Mouse (Mus musculus) testis, adult 2 months (tissue): ENCODE measurements around the gene Ptger2. TPM values are rescaled to one million over a fixed set of nuclear protein-coding genes. Genes with fewer than 3 reads are reported as not detected.

Experiments used
- H3K27ac ChIP-seq: fragments of 200-500 bp; 2 replicates; pipeline ENCODE4 v1.5.1; 2012; ENCODE audit warnings: low read depth, low read length; ENCODE audit not compliant: control insufficient read depth, insufficient read depth
- H3K27me3 ChIP-seq: fragments of 200-500 bp; 2 replicates; pipeline ENCODE4 v1.6.1; 2012; ENCODE audit warnings: mild to moderate bottlenecking, low read length, moderate library complexity; ENCODE audit not compliant: control insufficient read depth, insufficient read depth
- H3K36me3 ChIP-seq: fragments of 200-500 bp; 2 replicates; pipeline ENCODE4 v1.6.1; 2012; ENCODE audit warnings: mild to moderate bottlenecking, low read length; ENCODE audit not compliant: control insufficient read depth, insufficient read depth
- H3K4me1 ChIP-seq: fragments of 200-500 bp; 2 replicates; pipeline ENCODE4 v1.6.1; 2012; ENCODE audit warnings: low read length; ENCODE audit not compliant: control insufficient read depth, insufficient read depth
- H3K4me3 ChIP-seq: fragments of 200-500 bp; 2 replicates; pipeline ENCODE4 v1.5.1; 2012; ENCODE audit warnings: low read depth, mild to moderate bottlenecking, low read length, moderate library complexity, mixed read lengths; ENCODE audit not compliant: control insufficient read depth
- CTCF ChIP-seq: fragments of 200-500 bp; IDR thresholded peaks from 2 replicates; pipeline ENCODE4 v1.5.1; 2012; ENCODE audit warnings: low read depth, mild to moderate bottlenecking, inconsistent platforms, low read length, moderate library complexity; ENCODE audit not compliant: control insufficient read depth, insufficient read depth, insufficient replicate concordance
- POLR2A ChIP-seq: fragments of 200-500 bp; IDR thresholded peaks from 2 replicates; pipeline ENCODE4 v1.6.1; 2012; ENCODE audit warnings: low read depth, mild to moderate bottlenecking, inconsistent platforms, low read length, moderate library complexity; ENCODE audit not compliant: control insufficient read depth
- polyA plus RNA-seq: library from polyadenylated mRNA; depleted of rRNA; stranded (reverse); fragments of >200 nt; gene quantifications from 2 replicates; pipeline ENCODE4 v1.2.3, GENCODE M21; 2012

Ptger2 gene
- polyA plus RNA-seq, 1 experiment, result 0.25 TPM

GRCm38 (mm10) chr14:44988456-44989016 lies 541 bp downstream of the Ptger2 start:
- no peaks in the 10 kb centered on the region for H3K36me3 ChIP-seq
- H3K27me3 ChIP-seq, result no peaks in the 10 kb centered on the region
- H3K4me1 ChIP-seq, result peaks cover 8% of the 10 kb centered on the region
- peak overlapping the region; percentile 38 for H3K4me3 ChIP-seq
- TF ChIP-seq CTCF (no peak), POLR2A (no peak)
- no peak overlapping the region for H3K27ac ChIP-seq

GRCm38 (mm10) chr14:44989017-44989721 lies 1.2 kb downstream of the Ptger2 start:
- Histone ChIP-seq H3K27me3 (no peaks in the 10 kb centered on the region), H3K4me1 (peaks cover 8% of the 10 kb centered on the region), H3K27ac (no peak overlapping the region; the same call in 1 of the 2 replicates), H3K4me3 (peak overlapping the region; percentile 38), H3K36me3 (no peaks in the 10 kb centered on the region)
- TF ChIP-seq CTCF (no peak), POLR2A (no peak)

GRCm38 (mm10) chr14:44989751-44990150 lies 1.8 kb downstream of the Ptger2 start:
- H3K4me3 ChIP-seq, result peak overlapping the region; percentile 38
- H3K27ac ChIP-seq, result no peak overlapping the region
- H3K4me1 ChIP-seq, result peaks cover 8% of the 10 kb centered on the region
- TF ChIP-seq POLR2A (no peak), CTCF (no peak)
- H3K36me3 ChIP-seq, result no peaks in the 10 kb centered on the region
- no peaks in the 10 kb centered on the region for H3K27me3 ChIP-seq

- Histone ChIP-seq H3K27me3 (no peaks in the 10 kb centered on the region), H3K36me3 (no peaks in the 10 kb centered on the region), H3K27ac (no peak overlapping the region), H3K4me1 (peaks cover 5% of the 10 kb centered on the region), H3K4me3 (no peak overlapping the region)
- TF ChIP-seq POLR2A (no peak), CTCF (no peak)
These were observed 6.3 kb downstream of the Ptger2 start for GRCm38 (mm10) chr14:44994337-44994736.

- Histone ChIP-seq H3K4me3 (no peak overlapping the region), H3K36me3 (no peaks in the 10 kb centered on the region), H3K27ac (no peak overlapping the region), H3K4me1 (no peaks in the 10 kb centered on the region), H3K27me3 (no peaks in the 10 kb centered on the region)
- TF ChIP-seq CTCF, result no peak
- no peak for TF ChIP-seq POLR2A
These were observed 12.2 kb downstream of the Ptger2 start for GRCm38 (mm10) chr14:45000086-45000769.

- Histone ChIP-seq H3K36me3 (no peaks in the 10 kb centered on the region), H3K4me3 (no peak overlapping the region), H3K27ac (no peak overlapping the region), H3K27me3 (no peaks in the 10 kb centered on the region), H3K4me1 (no peaks in the 10 kb centered on the region)
- TF ChIP-seq CTCF, result no peak
- no peak for TF ChIP-seq POLR2A
These were observed 17.8 kb downstream of the Ptger2 start for GRCm38 (mm10) chr14:45005698-45006283.

GRCm38 (mm10) chr14:45009242-45009641 lies 21.2 kb downstream of the Ptger2 start:
- no peak overlapping the region for H3K27ac ChIP-seq
- no peaks in the 10 kb centered on the region for H3K4me1 ChIP-seq
- no peaks in the 10 kb centered on the region for H3K27me3 ChIP-seq
- no peaks in the 10 kb centered on the region for H3K36me3 ChIP-seq
- H3K4me3 ChIP-seq, result no peak overlapping the region
- TF ChIP-seq CTCF, result no peak
- TF ChIP-seq POLR2A, result no peak
